Mouse (Mus musculus) ES-E14 (cell line): ENCODE results near the gene Wars.

ENCODE experiments used
- CHD2 ChIP-seq: IDR thresholded peaks from 2 replicates; pipeline ENCODE4 v1.6.1; 2014; ENCODE audit warnings: mild to moderate bottlenecking, low read depth, low read length, inconsistent platforms
- HCFC1 ChIP-seq: IDR thresholded peaks from 2 replicates; pipeline ENCODE4 v1.6.1; 2012; ENCODE audit warnings: low read length, inconsistent platforms, borderline replicate concordance; ENCODE audit not compliant: insufficient read depth
- MAFK ChIP-seq: IDR thresholded peaks from 2 replicates; pipeline ENCODE4 v1.6.1; 2014; ENCODE audit warnings: mild to moderate bottlenecking, low read depth, low read length, inconsistent platforms; ENCODE audit not compliant: insufficient read depth
- ZC3H11A ChIP-seq: IDR thresholded peaks from 2 replicates; pipeline ENCODE4 v1.6.1; 2012; ENCODE audit warnings: low read depth, mild to moderate bottlenecking, inconsistent platforms, low read length, borderline replicate concordance
- ZNF384 ChIP-seq: IDR thresholded peaks from 2 replicates; pipeline ENCODE4 v1.6.1; 2012; ENCODE audit warnings: low read depth, low read length, inconsistent platforms

DNA sequence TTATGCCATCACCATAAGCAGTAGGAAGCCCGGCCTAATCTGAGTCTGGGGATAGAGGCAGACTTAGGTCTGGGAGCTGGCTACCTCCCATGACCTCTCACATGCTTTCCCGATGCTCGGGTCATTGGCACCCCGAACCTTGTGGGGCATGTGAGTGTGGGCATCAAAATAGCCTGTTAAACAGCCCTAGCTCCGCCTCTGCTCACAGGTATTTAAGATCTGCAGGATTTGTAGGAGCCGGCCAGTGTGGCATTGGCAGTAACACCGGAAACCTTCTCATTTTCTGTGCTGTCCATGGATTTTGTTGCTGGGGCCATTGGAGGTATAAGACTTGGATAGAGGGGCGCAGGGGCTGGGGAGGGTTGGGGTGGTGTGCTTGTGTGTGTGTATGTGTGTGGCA is 43.1 kb downstream of the Wars start:
- TF ChIP-seq MAFK (no peak), ZNF384 (no peak), ZC3H11A (no peak), HCFC1 (no peak), CHD2 (no peak)
